31 mouse cellular contexts compared by ENCODE assay signal in genomic region chr5:143611954-143612353, GRCm38 (mm10). TPM values are rescaled to one million over a fixed set of nuclear protein-coding genes. Genes with fewer than 3 reads are reported as not detected.
A peak's percentile ranks its signal among the peaks of the same experiment; 100 is the strongest.
DNase-seq lines count a peak whose midpoint lies in the region; ATAC-seq and TF ChIP-seq lines count a peak whose summit lies in the region.
"Had no signal": no experiment of that assay in that cellular context is flagged by ENCODE, and none has a peak within 500 bp of the region (broad histone marks: within the 10 kb centered on the region; RNA-seq: fewer than 3 reads in every experiment).

No protein-coding gene starts in this region.

- intact Hi-C loops in heart, postnatal 10 days (cut with DNase I) = no loop called here

- whole genome bisulfite sequencing in heart, embryonic 12.5 days = 68% methylated on average over 7 of the region's 7 CpGs
- WGBS in lung, adult 2 months = 81% methylated on average over 7 of the region's 7 CpGs

- H3K36me3 ChIP-seq in heart, embryonic 12.5 days = no peaks in the 10 kb centered on the region
- H3K36me3 ChIP-seq: limb, embryonic 10.5 days; limb, embryonic 15.5 days; liver, embryonic 13.5 days had no signal

- H3K4me1 ChIP-seq in heart, embryonic 12.5 days (replicated peaks) = no peaks in the 10 kb centered on the region
- H3K4me1 ChIP-seq in lung, adult 2 months (ENCODE audit: control insufficient read depth, insufficient read depth, low read length) = peaks cover 6% of the 10 kb centered on the region
- H3K4me1 ChIP-seq: forebrain, embryonic 13.5 days; liver, embryonic 13.5 days had no signal

- no peak for TF ChIP-seq POLR2A in lung, adult 2 months (IDR thresholded peaks at IDR 0.05; ENCODE audit: borderline replicate concordance, extremely low read depth, low read depth, low read length)

- TF ChIP-seq CTCF in lung, adult 2 months (IDR thresholded peaks at IDR 0.05; ENCODE audit: insufficient read depth, low read length) = no peak

- H3K4me3 ChIP-seq in heart, embryonic 12.5 days = no peak overlapping the region
- no peak overlapping the region for H3K4me3 ChIP-seq in lung, adult 2 months (replicated peaks; ENCODE audit: extremely low read depth, low read depth, low read length)
- H3K4me3 ChIP-seq: forebrain, embryonic 13.5 days; gastrocnemius, adult 2 months; heart, adult 2 months; limb, embryonic 10.5 days; limb, embryonic 15.5 days; liver, embryonic 13.5 days had no signal

- H3K9ac ChIP-seq in heart, embryonic 12.5 days = no peak overlapping the region
- H3K9ac ChIP-seq: forebrain, embryonic 13.5 days; hindbrain, embryonic 14.5 days; limb, embryonic 15.5 days; liver, embryonic 13.5 days had no signal

- DNase-seq in heart, postnatal 10 days = peak; percentile 53
- peak; percentile 66 for DNase-seq in kidney, postnatal 10 days
- no peak for DNase-seq in kidney, adult 18-20 months
- DNase-seq in lung, postnatal 10 days = peak; percentile 67
- no peak for DNase-seq in lung, adult 2 months
- DNase-seq in testis, postnatal 14 days (ENCODE audit: low spot score) = peak; percentile 69
- no peak for DNase-seq in embryo, embryonic 9.5 days (ENCODE audit: extremely low spot score)
- DNase-seq: adrenal gland, postnatal 25 days; B cell, adult 2 months; cerebellum, adult 11-12 months; cerebellum, adult 9-11 months; embryo, embryonic 11 days; gastrocnemius, adult 2 months; gastrocnemius, postnatal 36 days; heart, postnatal 36 days; kidney, adult 9 months; kidney, postnatal 36 days; layer of hippocampus, postnatal 36 days; liver, embryonic 13.5 days; lung, postnatal 14 days; right cerebral cortex, postnatal 4 days; thymus, postnatal 14 days had no signal

- no peak overlapping the region for H3K4me2 ChIP-seq in heart, embryonic 12.5 days
- H3K4me2 ChIP-seq: forebrain, embryonic 13.5 days; hindbrain, embryonic 14.5 days; limb, embryonic 15.5 days; liver, embryonic 13.5 days; midbrain, embryonic 11.5 days had no signal

- H3K27me3 ChIP-seq in heart, embryonic 12.5 days (replicated peaks) = no peaks in the 10 kb centered on the region
- H3K27me3 ChIP-seq: forebrain, embryonic 13.5 days; limb, embryonic 15.5 days; liver, embryonic 13.5 days had no signal

- no peak for ATAC-seq in heart, embryonic 12.5 days (ENCODE audit: insufficient number of reproducible peaks, low FRiP score)
- ATAC-seq: forebrain, embryonic 13.5 days; inflammation-experienced regulatory T-cells, adult 6 months; midbrain, embryonic 16.5 days had no signal

- H3K27ac ChIP-seq in heart, embryonic 12.5 days (ENCODE audit: poor library complexity, severe bottlenecking) = no peak overlapping the region
- H3K27ac ChIP-seq: forebrain, embryonic 13.5 days; gastrocnemius, adult 2 months; heart, adult 2 months; hindbrain, embryonic 14.5 days; limb, embryonic 10.5 days; limb, embryonic 15.5 days; liver, embryonic 13.5 days had no signal

- H3K9me3 ChIP-seq in heart, embryonic 12.5 days (replicated peaks) = no peaks in the 10 kb centered on the region
- H3K9me3 ChIP-seq: forebrain, embryonic 13.5 days; limb, embryonic 10.5 days; limb, embryonic 15.5 days; liver, embryonic 13.5 days had no signal

RNA-seq across cellular contexts. Expression of gene Cyth3, which starts 10.3 kb away (rescaled TPM):
- total RNA-seq in heart, postnatal 10 days (2021) = 100 to 1,000 TPM in 1 of 2 experiments, 10 to 100 TPM in 1; 87.2 to 125 TPM
- polyA plus RNA-seq in heart, embryonic 12.5 days (2016; fragmentation: Nextera tagmentation; extraction: Ambion mirVana) = 41.8 and 41.9 TPM in 2 replicates
- polyA plus RNA-seq in lung, adult 2 months (2012; rRNA removed) = 123 and 152 TPM in 2 replicates

Comparison
In these comparisons a context has a peak if more than half of its experiments do, and no peak if none do; other contexts are left out.
1. DNase-seq: peak in heart, postnatal 10 days (2 of 2), kidney, postnatal 10 days (single experiment), lung, postnatal 10 days (single experiment) and testis, postnatal 14 days (single experiment); none in kidney, adult 18-20 months (single experiment), lung, adult 2 months (single experiment) and embryo, embryonic 9.5 days (single experiment).